Mouse (Mus musculus): ENCODE data around the gene Tfip11. TPM values are rescaled to one million over a fixed set of nuclear protein-coding genes. Genes with fewer than 3 reads are reported as not detected.

The Tfip11 gene
- total and polyA plus RNA-seq, 3 experiments, result 8.8 to 28.6 (median 23.8) TPM

- no peak for TF ChIP-seq NRF1 (IDR thresholded peaks at IDR 0.05; ENCODE audit: low read depth, low read length)
- Histone ChIP-seq H3K79me2 (replicated peaks; ENCODE audit: control insufficient read depth, extremely low read depth, insufficient read depth, poor library complexity, severe bottlenecking) (no peaks in the 10 kb centered on the region), H3K27ac (ENCODE audit: insufficient read depth, low read depth) (no peak overlapping the region), H3K27me3 (replicated peaks) (no peaks in the 10 kb centered on the region), H3K4me2 (ENCODE audit: insufficient read depth, low read depth, poor library complexity, severe bottlenecking) (no peak overlapping the region), H3K9me3 (replicated peaks; ENCODE audit: low read length) (no peaks in the 10 kb centered on the region), H3K4me1 (ENCODE audit: control insufficient read depth in 1 of 2, insufficient read depth in 2 of 2) (no peaks in the 10 kb centered on the region), H3K36me3 (replicated peaks in 1 of 2; ENCODE audit: control insufficient read depth in 1 of 2, insufficient read depth in 1 of 2, low read length in 1 of 2) (peaks cover 80 to 92% of the 10 kb centered on the region in 2 experiments), H3K4me3 (replicated peaks in 1 of 3; ENCODE audit: low read depth in 2 of 3, low read length in 2 of 3, poor library complexity in 1 of 3) (no peak overlapping the region), H3K9ac (ENCODE audit: insufficient read depth, low read depth) (no peak overlapping the region)
- dilution Hi-C loops (cut with MboI; ENCODE audit: extremely low pct_ligation_motif_present, extremely low pct_unique_long_range_greater_than_20kb, low sequenced_read_pairs), result no loop called here
- no peak for DNase-seq (ENCODE audit: extremely low read depth)
- in situ Hi-C loops (cut with MboI; ENCODE audit: low pct_ligation_motif_present, low pct_unique_long_range_greater_than_20kb, low sequenced_read_pairs), result no loop called here
Observed at GRCm38 (mm10) chr5:112368666-112369065, 42.5 kb downstream of the Tfip11 start.

GRCm38 (mm10) chr5:112369326-112369725 lies 43.2 kb downstream of the Tfip11 start:
- in situ Hi-C loops (cut with MboI; ENCODE audit: low pct_ligation_motif_present, low pct_unique_long_range_greater_than_20kb, low sequenced_read_pairs) (no loop called here), dilution Hi-C loops (cut with MboI; ENCODE audit: extremely low pct_ligation_motif_present, extremely low pct_unique_long_range_greater_than_20kb, low sequenced_read_pairs) (no loop called here)
- H3K27ac ChIP-seq (ENCODE audit: insufficient read depth, low read depth), result no peak overlapping the region
- H3K4me3 ChIP-seq (replicated peaks in 1 of 3; ENCODE audit: low read depth in 2 of 3, low read length in 2 of 3, poor library complexity in 1 of 3), result no peak overlapping the region
- DNase-seq (ENCODE audit: extremely low read depth), result no peak
- H3K4me2 ChIP-seq (ENCODE audit: insufficient read depth, low read depth, poor library complexity, severe bottlenecking), result no peak overlapping the region
- peaks cover 80 to 92% of the 10 kb centered on the region in 2 experiments for H3K36me3 ChIP-seq (replicated peaks in 1 of 2; ENCODE audit: control insufficient read depth in 1 of 2, insufficient read depth in 1 of 2, low read length in 1 of 2)
- TF ChIP-seq TBP (conservative IDR thresholded peaks at IDR 0.05; ENCODE audit: low read depth, low read length), result no peak
- no peak for TF ChIP-seq USF2 (conservative IDR thresholded peaks at IDR 0.05; ENCODE audit: low read depth, low read length)
- no peak for TF ChIP-seq SMC3 (IDR thresholded peaks at IDR 0.05; ENCODE audit: low read depth, low read length)
- TF ChIP-seq BHLHE40 (IDR thresholded peaks at IDR 0.05; ENCODE audit: low read depth, low read length), result no peak
- TF ChIP-seq JUN (IDR thresholded peaks at IDR 0.05; ENCODE audit: insufficient read depth, low read depth, low read length), result no peak
- TF ChIP-seq CHD2 (IDR thresholded peaks at IDR 0.05; ENCODE audit: low read length), result no peak
- no peak for TF ChIP-seq CTCF (conservative IDR thresholded peaks at IDR 0.05 in 1 of 2, IDR thresholded peaks at IDR 0.05 in 1 of 2; ENCODE audit: low read depth in 2 of 2, low read length in 2 of 2)
- no peak for TF ChIP-seq JUND (conservative IDR thresholded peaks at IDR 0.05; ENCODE audit: low read depth, low read length)
- no peak for TF ChIP-seq ZNF384 (IDR thresholded peaks at IDR 0.05; ENCODE audit: low read depth, low read length)
- no peaks in the 10 kb centered on the region for H3K79me2 ChIP-seq (replicated peaks; ENCODE audit: control insufficient read depth, extremely low read depth, insufficient read depth, poor library complexity, severe bottlenecking)
- no peaks in the 10 kb centered on the region for H3K9me3 ChIP-seq (replicated peaks; ENCODE audit: low read length)
- H3K27me3 ChIP-seq (replicated peaks), result no peaks in the 10 kb centered on the region
- H3K4me1 ChIP-seq (ENCODE audit: control insufficient read depth in 1 of 2, insufficient read depth in 2 of 2), result no peaks in the 10 kb centered on the region
- H3K9ac ChIP-seq (ENCODE audit: insufficient read depth, low read depth), result no peak overlapping the region

- no peak overlapping the region for H3K4me2 ChIP-seq (ENCODE audit: insufficient read depth, low read depth, poor library complexity, severe bottlenecking)
- peaks cover 79 to 92% of the 10 kb centered on the region in 2 experiments for H3K36me3 ChIP-seq (replicated peaks in 1 of 2; ENCODE audit: control insufficient read depth in 1 of 2, insufficient read depth in 1 of 2, low read length in 1 of 2)
Observed at GRCm38 (mm10) chr5:112370236-112370813, 44.2 kb downstream of the Tfip11 start.

More at GRCm38 (mm10) chr5:112370236-112370813, 44.2 kb downstream of the Tfip11 start:
- H3K9me3 ChIP-seq (replicated peaks; ENCODE audit: low read length), result no peaks in the 10 kb centered on the region
- H3K4me1 ChIP-seq (ENCODE audit: control insufficient read depth in 1 of 2, insufficient read depth in 2 of 2), result no peaks in the 10 kb centered on the region
- in situ Hi-C loops (cut with MboI; ENCODE audit: low pct_ligation_motif_present, low pct_unique_long_range_greater_than_20kb, low sequenced_read_pairs), result no loop called here
- dilution Hi-C loops (cut with MboI; ENCODE audit: extremely low pct_ligation_motif_present, extremely low pct_unique_long_range_greater_than_20kb, low sequenced_read_pairs), result no loop called here
- TF ChIP-seq TBP (conservative IDR thresholded peaks at IDR 0.05; ENCODE audit: low read depth, low read length) (no peak), E2F4 (IDR thresholded peaks at IDR 0.05; ENCODE audit: insufficient replicate concordance, low read depth, low read length) (no peak), POLR2AphosphoS2 (IDR thresholded peaks at IDR 0.05; ENCODE audit: low read depth, low read length) (no peak), CHD1 (IDR thresholded peaks at IDR 0.05; ENCODE audit: low read depth, low read length) (no peak), NRF1 (IDR thresholded peaks at IDR 0.05; ENCODE audit: low read depth, low read length) (no peak), SIN3A (IDR thresholded peaks at IDR 0.05; ENCODE audit: low read length) (no peak), EP300 (IDR thresholded peaks at IDR 0.05; ENCODE audit: low read length) (no peak), IRF4 (IDR thresholded peaks at IDR 0.05; ENCODE audit: low read depth, low read length) (no peak), USF1 (IDR thresholded peaks at IDR 0.05; ENCODE audit: low read depth, low read length) (no peak), ETS1 (conservative IDR thresholded peaks at IDR 0.05; ENCODE audit: low read depth, low read length) (no peak)
- no peak overlapping the region for H3K4me3 ChIP-seq (replicated peaks in 1 of 3; ENCODE audit: low read depth in 2 of 3, low read length in 2 of 3, poor library complexity in 1 of 3)
- H3K9ac ChIP-seq (ENCODE audit: insufficient read depth, low read depth), result no peak overlapping the region
- no peak overlapping the region for H3K27ac ChIP-seq (ENCODE audit: insufficient read depth, low read depth)
- H3K79me2 ChIP-seq (replicated peaks; ENCODE audit: control insufficient read depth, extremely low read depth, insufficient read depth, poor library complexity, severe bottlenecking), result no peaks in the 10 kb centered on the region
- H3K27me3 ChIP-seq (replicated peaks), result no peaks in the 10 kb centered on the region
- no peak for DNase-seq (ENCODE audit: extremely low read depth)

Data from CH12.LX (cell line).